Mouse (Mus musculus) liver, postnatal 0 days (tissue): ENCODE data around the gene Nprl3. TPM values are rescaled to one million over a fixed set of nuclear protein-coding genes. Genes with fewer than 3 reads are reported as not detected.
A peak's percentile ranks its signal among the peaks of the same experiment; 100 is the strongest.

ENCODE experiments used
- ATAC-seq: fragments of 200-750 bp; cut with Nextera tagmentation; 2 replicates; pipeline ENCODE4 v1.8.0; 2017; ENCODE audit warnings: mild to moderate bottlenecking, moderate library complexity
- DNase-seq: peaks from one replicate; pipeline ENCODE4 v3.0.0-alpha.2; 2016
- H3K27ac ChIP-seq: fragments of 300-500 bp; sonication (generic); 2 replicates; pipeline ENCODE4 v1.5.1; 2014; ENCODE audit warnings: antibody characterized with exemption, moderate library complexity, mild to moderate bottlenecking, low read depth
- H3K27me3 ChIP-seq: fragments of 300-500 bp; sonication (generic); 2 replicates; pipeline ENCODE4 v1.6.1; 2014; ENCODE audit warnings: low read length, control low read depth, mixed read lengths; ENCODE audit not compliant: insufficient read depth
- H3K36me3 ChIP-seq: fragments of 300-500 bp; sonication (generic); replicated peaks from 2 replicates; pipeline ENCODE4 v1.6.1; 2014; ENCODE audit warnings: mild to moderate bottlenecking, control low read depth, low read length, moderate library complexity, mixed read lengths; ENCODE audit not compliant: insufficient read depth
- H3K4me1 ChIP-seq: fragments of 300-500 bp; sonication (generic); 2 replicates; pipeline ENCODE4 v1.6.1; 2014; ENCODE audit warnings: antibody characterized with exemption, mild to moderate bottlenecking, control low read depth; ENCODE audit not compliant: insufficient read depth
- H3K4me2 ChIP-seq: fragments of 300-500 bp; sonication (generic); 2 replicates; pipeline ENCODE4 v1.6.1; 2014; ENCODE audit warnings: low read depth, mild to moderate bottlenecking, low read length, moderate library complexity, mixed read lengths
- H3K4me3 ChIP-seq: fragments of 300-500 bp; sonication (generic); 2 replicates; pipeline ENCODE4 v1.5.1; 2014; ENCODE audit warnings: low read depth, low read length
- H3K9ac ChIP-seq: fragments of 300-500 bp; sonication (generic); replicated peaks from 2 replicates; pipeline ENCODE4 v1.6.1; 2014; ENCODE audit warnings: mild to moderate bottlenecking, moderate library complexity
- H3K9me3 ChIP-seq: fragments of 300-500 bp; sonication (generic); 2 replicates; pipeline ENCODE4 v1.6.1; 2016; ENCODE audit warnings: mild to moderate bottlenecking, control low read depth, low read length, mixed read lengths
- CTCF ChIP-seq: sonication (generic); IDR thresholded peaks from 2 replicates; pipeline ENCODE4 v1.5.1; 2016; ENCODE audit warnings: antibody characterized with exemption, low read depth
- EP300 ChIP-seq: IDR thresholded peaks from 2 replicates; pipeline ENCODE4 v1.6.1; 2016; ENCODE audit warnings: antibody characterized with exemption, low read depth, mild to moderate bottlenecking
- WGBS: fragments of 180-500 bp; shearing (Covaris S2); extraction: QIAGEN DNeasy Blood & Tissue Kit; methylation state at CpG from one replicate; pipeline ENCODE4 v1.1.7; 2014; ENCODE audit not compliant: insufficient replicate concordance; 5-methylcytosine and 5-hydroxymethylcytosine counted together
- polyA plus RNA-seq: library from polyadenylated mRNA; unstranded; fragments of >200 nt; fragmentation: Nextera tagmentation; extraction: Ambion mirVana; gene quantifications from 2 replicates; pipeline ENCODE4 v1.2.1, GENCODE M21; 2015

The Nprl3 gene
- polyA plus RNA-seq, 1 experiment from 2014 or later = 26.2 TPM

GRCm38 (mm10) chr11:32222570-32223194, 44.8 kb downstream of the Nprl3 start:
- peak overlapping the region; percentile 59 for H3K4me3 ChIP-seq
- no peak for ATAC-seq
- no peak for DNase-seq
- 11% methylated on average over 21 of the region's 21 CpGs for WGBS
- peaks cover 35% of the 10 kb centered on the region for H3K4me1 ChIP-seq
- no peak overlapping the region; the same call in 1 of the 2 replicates for H3K9ac ChIP-seq
- peaks cover 57% of the 10 kb centered on the region for H3K27me3 ChIP-seq
- peak overlapping the region; percentile 77 for H3K4me2 ChIP-seq
- 0 out of 2 replicates have a peak overlapping the region, but pooled peaks have one; percentile 12 for H3K27ac ChIP-seq
- no peaks in the 10 kb centered on the region for H3K9me3 ChIP-seq
- H3K36me3 ChIP-seq = no peaks in the 10 kb centered on the region
- no peak for TF ChIP-seq EP300

DNA sequence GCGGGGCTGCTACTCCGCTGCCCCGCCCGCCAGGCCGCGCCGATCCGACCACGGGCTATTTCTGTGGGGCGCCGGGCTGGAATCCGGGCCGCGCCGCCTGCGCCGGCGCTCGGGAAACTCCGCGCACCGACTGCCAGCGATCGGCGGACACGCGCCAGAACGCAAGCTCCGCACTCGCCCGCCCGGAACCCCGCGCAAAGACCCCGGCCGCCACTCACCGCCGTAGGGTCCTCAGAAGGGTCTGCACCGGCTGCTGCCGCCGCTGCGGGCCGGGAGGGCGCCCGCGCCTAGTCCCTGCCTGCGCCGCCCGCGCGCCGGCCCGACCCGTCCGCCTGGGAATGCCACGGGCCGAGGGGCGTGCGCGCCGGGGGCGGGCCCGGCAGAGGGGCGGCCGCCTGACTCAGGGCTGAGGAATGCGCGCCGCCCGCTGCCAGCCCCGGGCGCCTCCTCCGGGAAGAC, 45.5 kb downstream of the Nprl3 start, which contains the start of gene Rhbdf1:
TSS of gene Rhbdf1 (minus strand) at position 350 of the 459 bp plus-strand sequence.
- TF ChIP-seq EP300 = no peak
- TF ChIP-seq CTCF = no peak
- peak within 1 kb of the TSS; percentile 69 for H3K27ac ChIP-seq
- ATAC-seq (peak; percentile 51), DNase-seq (peak; percentile 62)
- no peaks in the 10 kb centered on the region for H3K36me3 ChIP-seq
- peaks cover 32% of the 10 kb centered on the region for H3K4me1 ChIP-seq
- peak within 1 kb of the TSS; percentile 77 for H3K4me2 ChIP-seq
- peak within 1 kb of the TSS; percentile 59 for H3K4me3 ChIP-seq
- peak within 1 kb of the TSS; percentile 70 for H3K9ac ChIP-seq
- H3K9me3 ChIP-seq = no peaks in the 10 kb centered on the region
- peaks cover 57% of the 10 kb centered on the region for H3K27me3 ChIP-seq
- WGBS = under 1% methylated on average over 55 of the region's 72 CpGs

- 1% methylated on average over 46 of the region's 46 CpGs for WGBS
- H3K27me3 ChIP-seq = peaks cover 57% of the 10 kb centered on the region
These were observed 46.1 kb downstream of the Nprl3 start for GRCm38 (mm10) chr11:32221225-32221950.

GRCm38 (mm10) chr11:32220607-32221224, 46.8 kb downstream of the Nprl3 start:
- ATAC-seq (peak; percentile 11; the same call in 1 of the 2 replicates), DNase-seq (no peak)
- peaks cover 24% of the 10 kb centered on the region for H3K4me1 ChIP-seq
- no peaks in the 10 kb centered on the region for H3K9me3 ChIP-seq
- H3K4me2 ChIP-seq = peak overlapping the region; percentile 77
- no peak for TF ChIP-seq CTCF
- TF ChIP-seq EP300 = no peak
- H3K27me3 ChIP-seq = peaks cover 57% of the 10 kb centered on the region
- H3K27ac ChIP-seq = 0 out of 2 replicates have a peak overlapping the region, but pooled peaks have one; percentile 69
- H3K9ac ChIP-seq = no peak overlapping the region
- no peaks in the 10 kb centered on the region for H3K36me3 ChIP-seq
- WGBS = 52% methylated on average over 10 of the region's 10 CpGs
- peak overlapping the region; percentile 59 for H3K4me3 ChIP-seq

More at GRCm38 (mm10) chr11:32221225-32221950, 46.1 kb downstream of the Nprl3 start:
- peak overlapping the region; percentile 69 for H3K27ac ChIP-seq
- peak; percentile 47 for DNase-seq
- H3K9me3 ChIP-seq = no peaks in the 10 kb centered on the region
- no peaks in the 10 kb centered on the region for H3K36me3 ChIP-seq
- peak; percentile 26 for ATAC-seq
- peak overlapping the region; percentile 77 for H3K4me2 ChIP-seq
- H3K9ac ChIP-seq = peak overlapping the region; percentile 70
- H3K4me1 ChIP-seq = peaks cover 28% of the 10 kb centered on the region
- H3K4me3 ChIP-seq = peak overlapping the region; percentile 59
- no peak for TF ChIP-seq CTCF
- no peak for TF ChIP-seq EP300

DNA sequence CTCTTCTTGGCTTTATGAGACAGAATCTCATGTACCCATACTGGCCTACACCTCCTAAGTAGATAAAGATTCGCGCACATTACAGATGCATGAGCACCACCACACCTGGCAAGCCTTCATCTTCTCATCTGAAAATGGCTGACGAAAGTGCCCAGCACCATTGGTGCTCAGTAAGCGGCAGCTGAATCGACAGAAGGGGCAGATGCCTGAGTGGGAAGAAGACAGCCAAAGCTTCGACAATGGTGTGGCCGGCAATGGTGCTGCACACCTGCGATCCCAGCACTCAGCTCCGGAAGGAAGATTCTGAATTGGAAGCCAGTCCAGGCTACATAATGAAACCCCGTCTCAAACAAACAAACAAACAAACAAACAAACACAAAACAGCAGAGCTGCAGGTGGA, 48.2 kb downstream of the Nprl3 start:
- Histone ChIP-seq H3K36me3 (0 out of 2 replicates have a peak, but pooled peaks cover 1% of the 10 kb centered on the region), H3K9ac (no peak overlapping the region), H3K27me3 (peaks cover 51% of the 10 kb centered on the region), H3K27ac (no peak overlapping the region), H3K4me3 (no peak overlapping the region), H3K4me1 (peaks cover 11% of the 10 kb centered on the region), H3K4me2 (no peak overlapping the region), H3K9me3 (no peaks in the 10 kb centered on the region)
- no peak for TF ChIP-seq EP300
- TF ChIP-seq CTCF = no peak
- no peak for DNase-seq
- 82% methylated on average over 10 of the region's 10 CpGs for WGBS
- no peak for ATAC-seq

DNA sequence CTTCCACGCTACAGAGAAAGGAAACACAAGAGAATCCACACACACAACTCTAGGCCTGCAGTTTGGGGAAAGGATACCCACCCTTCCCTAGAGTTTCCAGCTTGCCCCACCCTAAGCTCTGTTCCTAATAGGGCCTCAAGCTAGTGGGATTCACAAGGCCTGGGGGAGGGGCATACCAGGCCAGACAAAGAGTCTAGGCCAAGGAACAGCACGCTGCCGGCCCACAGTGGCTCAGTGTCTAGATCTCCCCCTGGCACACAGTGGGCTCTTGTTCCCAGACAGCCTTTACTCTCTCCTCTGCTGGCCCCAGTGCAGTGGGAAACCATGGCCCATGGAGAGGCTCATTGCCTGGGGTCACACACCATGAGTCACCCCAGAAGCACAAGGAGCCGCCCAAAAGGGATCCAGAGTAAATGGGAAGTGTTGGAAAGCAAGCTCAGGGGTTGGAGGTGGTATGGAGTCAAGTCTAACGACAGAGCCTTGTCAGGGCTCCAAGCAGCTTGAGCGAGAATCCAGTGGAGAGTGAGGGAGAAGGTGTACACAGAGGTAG, 48.9 kb downstream of the Nprl3 start:
- WGBS = 74% methylated on average over 6 of the region's 6 CpGs
- Histone ChIP-seq H3K4me2 (no peak overlapping the region), H3K27ac (no peak overlapping the region), H3K9ac (no peak overlapping the region), H3K27me3 (peaks cover 45% of the 10 kb centered on the region), H3K4me1 (peaks cover 11% of the 10 kb centered on the region), H3K36me3 (0 out of 2 replicates have a peak, but pooled peaks cover 2% of the 10 kb centered on the region), H3K4me3 (no peak overlapping the region), H3K9me3 (no peaks in the 10 kb centered on the region)
- DNase-seq (no peak), ATAC-seq (no peak)
- TF ChIP-seq EP300 (no peak), CTCF (no peak)
